ENCODE assay signal across 10 mouse cellular contexts in the genomic region with DNA sequence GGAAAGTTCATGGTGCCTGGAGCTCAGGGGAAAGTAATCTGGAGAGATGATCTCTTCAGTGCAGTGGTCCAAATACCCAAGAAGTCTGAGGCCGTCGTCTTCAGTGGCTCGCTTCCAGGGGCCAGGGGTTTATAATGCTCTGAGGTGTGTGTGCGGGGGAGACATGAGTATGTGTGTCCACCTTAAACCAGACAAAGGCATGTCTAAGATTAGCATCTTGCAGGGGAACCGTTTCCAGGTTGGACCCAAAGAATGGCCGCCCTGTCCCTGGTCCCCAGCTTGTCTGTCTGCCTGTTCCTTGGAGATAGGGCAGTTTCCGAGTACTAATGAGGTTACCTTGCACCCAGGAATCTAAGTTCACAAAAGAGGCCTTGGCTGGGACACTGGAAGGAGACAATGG. TPM values are rescaled to one million over a fixed set of nuclear protein-coding genes. Genes with fewer than 3 reads are reported as not detected.
DNase-seq lines count a peak whose midpoint lies in the region; ATAC-seq lines count a peak whose summit lies in the region.
"Had no signal": no experiment of that assay in that cellular context is flagged by ENCODE, and none has a peak within 500 bp of the region (broad histone marks: within the 10 kb centered on the region; RNA-seq: fewer than 3 reads in every experiment).

A gene (minus strand): TSS at position 101 of the 400 bp plus-strand sequence.

- H3K27me3 ChIP-seq in erythroblast, embryonic 14.5 days (ENCODE audit: control insufficient read depth) = peaks cover 53% of the 10 kb centered on the region
- peaks cover 16% of the 10 kb centered on the region for H3K27me3 ChIP-seq in neural tube, embryonic 11.5 days (ENCODE audit: control insufficient read depth, insufficient read depth, low read length)
- peaks cover 49% of the 10 kb centered on the region for H3K27me3 ChIP-seq in limb, embryonic 15.5 days
- peaks cover 34% of the 10 kb centered on the region for H3K27me3 ChIP-seq in stomach, embryonic 16.5 days (ENCODE audit: control insufficient read depth, insufficient read depth, low read length)

- WGBS in neural tube, embryonic 11.5 days = 84% methylated on average over 7 of the region's 7 CpGs
- 85% methylated on average over 7 of the region's 7 CpGs for WGBS in limb, embryonic 15.5 days
- 83% methylated on average over 7 of the region's 7 CpGs for WGBS in stomach, embryonic 16.5 days

- H3K9ac ChIP-seq in neural tube, embryonic 11.5 days (ENCODE audit: low read length) = peak within 1 kb of the TSS; percentile 52
- no peak within 1 kb of the TSS for H3K9ac ChIP-seq in limb, embryonic 15.5 days
- H3K9ac ChIP-seq in stomach, embryonic 16.5 days (ENCODE audit: low read length) = peak within 1 kb of the TSS; percentile 65

- ATAC-seq in erythroblast, adult 5-6 weeks (replicated peaks; ENCODE audit: low FRiP score, poor library complexity, severe bottlenecking) = no peak
- ATAC-seq in neural tube, embryonic 11.5 days (ENCODE audit: insufficient read depth, low FRiP score, low TSS enrichment) = no peak
- ATAC-seq in limb, embryonic 15.5 days (ENCODE audit: insufficient number of reproducible peaks, low FRiP score, low TSS enrichment, low read depth) = no peak
- no peak for ATAC-seq in stomach, embryonic 16.5 days (ENCODE audit: insufficient read depth, low FRiP score)

- peaks cover 4% of the 10 kb centered on the region; the same call in 1 of the 2 replicates for H3K9me3 ChIP-seq in erythroblast, embryonic 14.5 days (ENCODE audit: control insufficient read depth, low read length)
- H3K9me3 ChIP-seq in neural tube, embryonic 11.5 days (ENCODE audit: control insufficient read depth, low read length) = no peaks in the 10 kb centered on the region
- H3K9me3 ChIP-seq in limb, embryonic 15.5 days = no peaks in the 10 kb centered on the region
- no peaks in the 10 kb centered on the region for H3K9me3 ChIP-seq in stomach, embryonic 16.5 days (replicated peaks; ENCODE audit: control insufficient read depth, low read length)

- no peak for DNase-seq in neural tube, embryonic 11.5 days (ENCODE audit: low spot score)
- DNase-seq in neural tube, embryonic 10.5 days (ENCODE audit: extremely low spot score, low spot score) = no peak
- DNase-seq in thymus, postnatal 0 days (ENCODE audit: low spot score) = no peak
- DNase-seq in kidney, adult 9 months = no peak
- DNase-seq: kidney, postnatal 4 days; right cerebral cortex, adult 18-20 months had no signal

- H3K4me3 ChIP-seq in erythroblast, embryonic 14.5 days (replicated peaks) = peak within 1 kb of the TSS; percentile 60
- H3K4me3 ChIP-seq in neural tube, embryonic 11.5 days (ENCODE audit: low read depth, low read length) = peak within 1 kb of the TSS; percentile 37
- H3K4me3 ChIP-seq in limb, embryonic 15.5 days = peak within 1 kb of the TSS; percentile 36
- peak within 1 kb of the TSS; percentile 52 for H3K4me3 ChIP-seq in stomach, embryonic 16.5 days (replicated peaks; ENCODE audit: low read length)

- H3K36me3 ChIP-seq in erythroblast, embryonic 14.5 days (ENCODE audit: control insufficient read depth) = no peaks in the 10 kb centered on the region; the same call in 1 of the 2 replicates
- no peaks in the 10 kb centered on the region for H3K36me3 ChIP-seq in neural tube, embryonic 11.5 days (ENCODE audit: control insufficient read depth, insufficient read depth, low read length)
- no peaks in the 10 kb centered on the region for H3K36me3 ChIP-seq in limb, embryonic 15.5 days
- H3K36me3 ChIP-seq in stomach, embryonic 16.5 days (ENCODE audit: control insufficient read depth, insufficient read depth, low read length) = no peaks in the 10 kb centered on the region

- H3K4me1 ChIP-seq in erythroblast, embryonic 14.5 days (ENCODE audit: control insufficient read depth) = peaks cover 23% of the 10 kb centered on the region
- 0 out of 2 replicates have a peak, but pooled peaks cover 4% of the 10 kb centered on the region for H3K4me1 ChIP-seq in neural tube, embryonic 11.5 days (ENCODE audit: control insufficient read depth, insufficient read depth, low read length)
- H3K4me1 ChIP-seq in limb, embryonic 15.5 days = peaks cover 19% of the 10 kb centered on the region
- peaks cover 8% of the 10 kb centered on the region for H3K4me1 ChIP-seq in stomach, embryonic 16.5 days (ENCODE audit: control insufficient read depth, insufficient read depth, low read length)

- H3K27ac ChIP-seq in neural tube, embryonic 11.5 days (ENCODE audit: low read depth, low read length) = no peak within 1 kb of the TSS
- H3K27ac ChIP-seq in limb, embryonic 15.5 days = no peak within 1 kb of the TSS
- no peak within 1 kb of the TSS for H3K27ac ChIP-seq in stomach, embryonic 16.5 days (ENCODE audit: low read length)

- peak within 1 kb of the TSS; percentile 60 for H3K4me2 ChIP-seq in neural tube, embryonic 11.5 days (ENCODE audit: low read depth)
- peak within 1 kb of the TSS; percentile 60 for H3K4me2 ChIP-seq in limb, embryonic 15.5 days
- H3K4me2 ChIP-seq in stomach, embryonic 16.5 days (ENCODE audit: low read depth, low read length) = peak within 1 kb of the TSS; percentile 82

RNA-seq across cellular contexts. Expression of the gene that starts here (rescaled TPM):
- polyA plus RNA-seq in erythroblast, embryonic 14.5 days (2012) = not detected in 2 replicates
- total RNA-seq in erythroblast, adult 5-6 weeks (2015; ENCODE audit: low replicate concordance) = not detected in 2 replicates
- not detected in 2 replicates for total RNA-seq in erythroblast, adult 5-6 weeks (2017; ENCODE audit: low replicate concordance)
- polyA plus RNA-seq in neural tube, embryonic 11.5 days (2014; fragmentation: Nextera tagmentation; extraction: Ambion mirVana) = not detected in 2 replicates
- not detected in 2 replicates for polyA plus RNA-seq in limb, embryonic 15.5 days (2015; fragmentation: Nextera tagmentation; extraction: Ambion mirVana)
- not detected in 2 replicates for polyA plus RNA-seq in stomach, embryonic 16.5 days (2015; fragmentation: Nextera tagmentation; extraction: Ambion mirVana)
- polyA plus RNA-seq in thymus, postnatal 0 days (2015; fragmentation: Nextera tagmentation; extraction: Ambion mirVana) = 0.34 and 0.54 TPM in 2 replicates
